19 mouse cellular contexts compared by ENCODE assay signal in genomic region chr5:113840443-113840842, GRCm38 (mm10). TPM values are rescaled to one million over a fixed set of nuclear protein-coding genes. Genes with fewer than 3 reads are reported as not detected.
DNase-seq lines count a peak whose midpoint lies in the region; ATAC-seq and TF ChIP-seq lines count a peak whose summit lies in the region.
"Had no signal": no experiment of that assay in that cellular context is flagged by ENCODE, and none has a peak within 500 bp of the region (broad histone marks: within the 10 kb centered on the region; RNA-seq: fewer than 3 reads in every experiment).

No protein-coding gene starts in this region.

- ATAC-seq in megakaryocyte progenitor cell, adult 5-6 weeks (replicated peaks; ENCODE audit: poor library complexity), result peak; percentile 24
- ATAC-seq in CD4-positive, CD25-positive, alpha-beta regulatory T cell, adult 4 months, result no peak
- ATAC-seq: forebrain, embryonic 16.5 days had no signal

- DNase-seq in layer of hippocampus, adult 9-11 months, result peak; percentile 63
- DNase-seq in layer of hippocampus, postnatal 25 days (ENCODE audit: extremely low spot score in 1 of 2, low spot score in 1 of 2), result no peak
- DNase-seq in 416B (ENCODE audit: low read depth), result peak; percentile 59
- no peak for DNase-seq in natural killer cell, adult 2 months (ENCODE audit: low spot score in 2 of 2)
- DNase-seq: adrenal gland, adult 8-10 months; adrenal gland, postnatal 36 days; cerebellum, adult 11-12 months; cerebellum, adult 9-11 months; cerebellum, postnatal 36 days; gastrocnemius, postnatal 14 days had no signal

- peak overlapping the region; percentile 39; the same call in 1 of the 2 replicates for H3K27ac ChIP-seq in bone marrow macrophage, adult 2 months (ENCODE audit: insufficient read depth, low read depth, low read length)
- H3K27ac ChIP-seq: embryonic facial prominence, embryonic 13.5 days; forebrain, embryonic 12.5 days; hindbrain, embryonic 10.5 days; hindbrain, embryonic 14.5 days had no signal

- no peak for TF ChIP-seq CTCF in bone marrow macrophage, adult 2 months (IDR thresholded peaks at IDR 0.05; ENCODE audit: low read depth, low read length)

- H3K4me1 ChIP-seq in bone marrow macrophage, adult 2 months (ENCODE audit: control insufficient read depth, insufficient read depth, low read length), result peaks cover 37% of the 10 kb centered on the region
- H3K4me1 ChIP-seq: embryonic facial prominence, embryonic 13.5 days; forebrain, embryonic 12.5 days; hindbrain, embryonic 10.5 days had no signal

- H3K4me3 ChIP-seq in bone marrow macrophage, adult 2 months (ENCODE audit: insufficient read depth, low read length), result no peak overlapping the region
- H3K4me3 ChIP-seq: embryonic facial prominence, embryonic 13.5 days; forebrain, embryonic 12.5 days; heart, embryonic 12.5 days; hindbrain, embryonic 10.5 days had no signal

- TF ChIP-seq POLR2A in bone marrow macrophage, adult 2 months (IDR thresholded peaks at IDR 0.05; ENCODE audit: borderline replicate concordance, low read depth, low read length), result no peak

RNA-seq across cellular contexts. Expression of gene Selplg, which starts 8.0 kb away (rescaled TPM):
- 10 to 100 TPM; 29.3 to 33.5 TPM for total RNA-seq in layer of hippocampus, postnatal 25 days (2021)
- 318 and 365 TPM in 2 replicates for polyA plus RNA-seq in bone marrow macrophage, adult 2 months (2012; ENCODE audit: insufficient read depth, insufficient read length, missing spikeins)
- 244 and 245 TPM in 2 replicates for total RNA-seq in megakaryocyte progenitor cell, adult 5-6 weeks (2015)
- total RNA-seq in megakaryocyte progenitor cell, adult 5-6 weeks (2017), result 82.0 and 99.0 TPM in 2 replicates
- polyA plus RNA-seq in CD4-positive, CD25-positive, alpha-beta regulatory T cell, adult 4 months (2017; shearing (Covaris generic)), result 100 to 1,000 TPM; 473 to 498 TPM

RNA-seq across cellular contexts. Expression of gene Tmem119, which starts 40.1 kb away (rescaled TPM):
- total RNA-seq in layer of hippocampus, postnatal 25 days (2021), result 10 to 100 TPM; 18.4 to 23.9 TPM
- 0.99 and 1.7 TPM in 2 replicates for polyA plus RNA-seq in bone marrow macrophage, adult 2 months (2012; ENCODE audit: insufficient read depth, insufficient read length, missing spikeins)
- total RNA-seq in megakaryocyte progenitor cell, adult 5-6 weeks (2015), result 6.5 and 7.2 TPM in 2 replicates
- 5.6 and 8.2 TPM in 2 replicates for total RNA-seq in megakaryocyte progenitor cell, adult 5-6 weeks (2017)
- not detected for polyA plus RNA-seq in CD4-positive, CD25-positive, alpha-beta regulatory T cell, adult 4 months (2017; shearing (Covaris generic))

Comparison
In these comparisons a context has a peak if more than half of its experiments do, and no peak if none do; other contexts are left out.
1. DNase-seq: peak in layer of hippocampus, adult 9-11 months (single experiment) and 416B (single experiment); none in layer of hippocampus, postnatal 25 days (0 of 2) and natural killer cell, adult 2 months (0 of 2).